Mouse (Mus musculus) left cerebral cortex, adult 11 months (tissue): Measurements from ENCODE around the gene Dicer1.
A peak's percentile ranks its signal among the peaks of the same experiment; 100 is the strongest.

Experiments used
- DNase-seq: peaks from one replicate; pipeline ENCODE4 v3.0.0; 2022; ENCODE audit warnings: low spot score

Gene Dicer1

GRCm38 (mm10) chr12:104751814-104752765 lies at the start of gene Dicer1:
Gene Dicer1 (minus strand): TSS chr12:104751952.
- DNase-seq, result peak; percentile 94

DNA sequence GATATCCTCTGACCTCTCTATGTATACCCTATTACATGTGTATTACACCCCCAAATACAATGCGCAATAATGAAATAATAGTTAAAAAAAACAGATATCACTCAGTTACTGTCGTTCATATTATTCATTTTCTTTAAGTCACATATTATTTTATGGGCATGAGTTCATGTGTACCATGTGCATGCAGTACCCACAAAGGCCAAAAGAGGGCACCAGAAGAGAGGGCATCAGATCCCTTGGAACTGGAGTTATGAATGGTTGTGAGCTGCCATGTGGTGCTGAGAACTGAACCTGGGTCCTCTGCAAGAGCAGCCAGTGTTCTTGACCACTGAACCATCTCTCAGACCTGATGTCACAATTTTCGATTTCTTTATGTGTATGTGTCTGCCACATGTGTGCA lies 47.6 kb upstream of the Dicer1 start:
- DNase-seq, result no peak

- DNase-seq, result no peak
Measured at GRCm38 (mm10) chr12:104797905-104798304, 46.2 kb upstream of the Dicer1 start.

GRCm38 (mm10) chr12:104796635-104797378 lies 45.1 kb upstream of the Dicer1 start:
- DNase-seq, result no peak

DNA sequence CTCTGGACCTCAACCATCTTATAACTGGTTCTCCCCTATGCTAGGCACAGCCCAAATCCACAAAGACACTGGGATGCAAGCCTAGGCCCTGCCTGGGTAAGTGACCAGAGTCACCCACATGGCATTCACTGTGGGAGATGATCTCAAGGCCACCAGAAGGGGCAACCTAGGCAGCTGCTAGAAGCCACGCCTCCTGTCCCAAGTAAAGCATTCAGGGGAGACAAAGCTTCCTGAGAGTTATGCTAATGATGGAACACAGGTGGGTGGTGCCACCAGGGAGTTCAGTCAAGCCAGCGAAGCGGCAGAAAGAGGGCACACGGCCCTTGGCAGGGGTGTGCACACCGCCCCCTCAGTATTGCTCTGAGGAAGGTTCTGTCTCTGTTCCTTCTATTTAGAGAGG lies 43.2 kb upstream of the Dicer1 start:
- DNase-seq, result no peak

GRCm38 (mm10) chr12:104793486-104793885 lies 41.7 kb upstream of the Dicer1 start:
- DNase-seq, result no peak

GRCm38 (mm10) chr12:104777603-104778002 lies 25.9 kb upstream of the Dicer1 start:
- DNase-seq, result no peak

DNA sequence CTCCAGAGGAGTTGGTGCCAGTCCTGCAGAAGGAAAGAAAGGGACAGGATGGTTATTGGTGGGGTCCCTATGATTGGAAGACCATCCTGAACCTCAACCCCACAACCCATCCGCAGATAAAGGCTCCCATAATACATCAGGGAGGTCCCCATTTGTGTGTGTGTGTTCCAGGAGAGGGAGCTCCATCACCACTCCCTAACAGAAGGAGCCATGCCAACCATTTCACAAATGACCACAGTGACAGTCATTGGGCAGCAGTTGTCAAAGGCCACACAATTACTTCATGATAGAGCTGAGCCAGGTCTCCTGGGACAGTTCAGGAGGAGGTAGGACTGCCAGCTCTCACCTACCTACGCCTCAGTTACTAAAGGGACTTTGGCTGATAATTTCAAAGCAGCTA lies 20.2 kb upstream of the Dicer1 start:
- no peak for DNase-seq

DNA sequence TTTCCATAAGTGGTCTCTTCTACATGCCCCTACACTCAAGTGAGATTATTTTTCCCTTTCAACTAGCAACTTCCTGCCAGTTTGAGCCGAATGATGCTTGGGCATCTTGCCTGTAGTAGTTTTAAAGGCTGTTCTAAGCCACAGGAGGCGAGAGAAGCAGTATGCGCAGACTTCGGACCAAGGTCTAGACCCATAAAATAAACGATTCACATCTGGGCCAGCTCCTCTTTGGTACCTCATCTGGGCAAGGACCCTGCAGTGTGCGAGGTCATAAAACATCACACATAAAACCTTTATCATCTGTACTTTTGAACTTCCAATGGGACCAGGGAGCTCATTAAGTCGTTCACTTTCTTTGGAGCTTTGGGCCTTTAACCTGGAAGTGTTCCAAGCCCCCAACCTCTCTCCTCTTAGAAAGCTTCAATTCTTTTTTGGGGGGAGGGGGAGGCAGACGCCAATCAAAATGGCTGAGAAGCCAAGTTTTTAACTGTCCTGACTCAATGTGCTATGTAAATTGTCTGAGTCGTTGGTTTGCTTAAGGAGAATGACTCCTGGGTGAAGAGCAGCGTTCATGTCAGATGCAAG lies 17.5 kb upstream of the Dicer1 start:
- no peak for DNase-seq

DNA sequence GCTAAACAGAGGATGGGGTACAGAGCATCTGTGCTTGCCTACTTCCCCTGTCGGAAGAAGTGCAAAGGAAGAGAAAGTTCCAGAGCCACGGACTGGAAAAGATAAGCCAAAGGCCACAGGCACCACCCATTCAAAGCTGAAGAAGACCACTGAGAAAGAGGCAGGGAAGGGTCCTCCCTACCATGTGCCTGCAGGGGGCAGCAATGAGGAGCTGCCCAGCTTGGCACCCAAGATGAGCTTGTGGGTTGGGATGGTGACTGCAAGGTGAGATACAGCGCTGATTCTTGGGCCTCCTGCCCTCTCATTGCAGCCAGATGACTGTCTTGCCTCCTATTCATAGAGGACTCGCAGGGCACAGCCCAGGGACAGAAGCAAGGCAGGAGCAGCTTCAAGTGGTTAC lies 15.4 kb upstream of the Dicer1 start:
- no peak for DNase-seq

DNA sequence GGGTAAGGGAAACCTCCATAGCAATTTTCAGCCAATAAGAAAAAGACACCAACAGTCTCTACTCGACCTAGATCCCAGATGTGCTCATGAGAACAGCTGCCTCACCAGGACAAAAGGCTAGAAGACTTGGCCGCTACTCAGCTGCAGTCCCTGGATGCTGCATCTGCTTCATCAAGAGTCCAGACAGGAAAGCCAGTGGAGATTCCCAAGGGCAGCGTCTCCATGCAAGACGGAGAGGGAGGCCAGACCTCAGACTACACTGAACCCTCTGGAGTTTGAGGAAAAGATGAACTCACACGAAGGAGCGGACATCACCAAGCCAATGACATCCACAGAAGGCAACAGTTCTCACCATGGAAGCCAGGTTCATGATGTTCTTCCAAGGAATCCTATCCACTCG lies 14.0 kb upstream of the Dicer1 start:
- no peak for DNase-seq

DNA sequence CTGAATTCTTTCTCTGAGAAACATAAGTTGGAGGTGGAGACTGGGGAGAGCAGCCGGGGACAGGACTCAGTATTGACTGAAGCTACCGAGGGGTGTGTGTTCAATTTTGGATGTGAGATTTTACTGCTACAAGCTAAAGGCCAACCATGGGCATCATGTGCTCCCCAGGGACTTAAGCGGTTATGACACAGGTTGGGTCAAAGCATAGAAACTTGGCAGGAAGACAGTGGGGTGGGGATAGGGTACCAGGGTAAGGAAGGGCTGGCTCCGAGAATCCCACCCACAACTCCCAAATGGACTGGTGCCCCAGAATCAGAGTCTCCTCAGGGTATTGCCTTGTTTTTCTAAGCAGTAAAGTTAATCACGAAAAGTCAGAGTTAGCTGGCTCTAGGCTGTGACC lies 13.4 kb upstream of the Dicer1 start:
- no peak for DNase-seq

GRCm38 (mm10) chr12:104763918-104764317 lies 12.2 kb upstream of the Dicer1 start:
- DNase-seq, result no peak

DNA sequence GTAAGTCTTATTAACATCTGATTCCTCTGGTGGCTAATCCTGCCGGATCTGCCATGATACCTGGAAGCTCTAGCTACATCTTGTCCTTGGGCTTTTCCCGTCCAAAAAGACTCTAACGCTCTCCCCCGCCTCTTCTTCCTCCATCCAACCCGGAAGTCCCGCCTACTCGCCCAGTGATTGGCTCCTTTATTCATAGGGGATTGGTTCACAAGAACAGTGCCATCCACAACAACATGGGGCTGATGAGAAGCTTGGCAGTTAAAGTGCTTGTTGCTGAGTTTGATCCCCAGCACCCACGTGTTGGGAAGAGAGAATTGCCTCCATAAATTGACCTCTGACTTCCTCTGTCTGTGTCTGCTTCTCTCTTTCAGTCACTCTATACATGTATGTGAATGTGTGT lies 9.7 kb upstream of the Dicer1 start:
- no peak for DNase-seq

DNA sequence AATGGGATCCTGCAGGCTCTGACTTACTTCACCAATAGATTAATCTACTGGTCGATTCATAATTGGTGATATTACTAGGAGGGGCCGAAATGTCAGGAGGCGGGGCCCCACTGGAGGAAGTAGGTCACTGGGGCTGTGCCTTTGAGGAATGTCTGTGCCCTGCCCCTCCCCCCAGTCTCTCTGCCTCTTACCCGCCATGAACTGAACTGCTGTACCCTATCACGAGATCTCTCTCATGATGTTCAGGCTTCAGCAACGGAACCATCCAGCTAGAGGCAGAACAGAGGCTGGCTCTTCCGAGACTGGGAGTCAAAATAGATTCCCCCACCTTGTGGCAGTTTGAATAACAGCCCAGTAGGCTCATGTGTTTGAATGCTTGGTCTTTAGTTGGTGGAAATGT lies 6.3 kb upstream of the Dicer1 start:
- DNase-seq, result no peak

DNA sequence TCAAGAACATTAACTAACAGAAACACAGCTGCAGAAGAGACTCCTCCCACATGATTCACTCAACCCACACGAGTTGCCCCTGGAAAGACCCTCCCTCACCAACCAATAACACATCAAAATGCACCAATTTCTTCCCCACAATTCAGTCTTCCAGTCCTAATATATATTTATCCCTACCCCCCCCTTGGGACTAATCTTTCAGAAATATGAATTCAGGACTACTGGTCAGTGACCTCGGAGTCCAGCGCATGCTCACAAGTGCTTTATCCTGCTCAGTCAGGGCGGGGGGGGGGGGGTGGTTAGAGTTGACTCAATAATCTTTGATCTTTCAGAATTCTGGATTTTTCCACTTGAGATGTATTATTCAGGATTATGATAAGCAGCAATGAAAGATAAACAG lies 1.9 kb upstream of the Dicer1 start:
- no peak for DNase-seq

DNA sequence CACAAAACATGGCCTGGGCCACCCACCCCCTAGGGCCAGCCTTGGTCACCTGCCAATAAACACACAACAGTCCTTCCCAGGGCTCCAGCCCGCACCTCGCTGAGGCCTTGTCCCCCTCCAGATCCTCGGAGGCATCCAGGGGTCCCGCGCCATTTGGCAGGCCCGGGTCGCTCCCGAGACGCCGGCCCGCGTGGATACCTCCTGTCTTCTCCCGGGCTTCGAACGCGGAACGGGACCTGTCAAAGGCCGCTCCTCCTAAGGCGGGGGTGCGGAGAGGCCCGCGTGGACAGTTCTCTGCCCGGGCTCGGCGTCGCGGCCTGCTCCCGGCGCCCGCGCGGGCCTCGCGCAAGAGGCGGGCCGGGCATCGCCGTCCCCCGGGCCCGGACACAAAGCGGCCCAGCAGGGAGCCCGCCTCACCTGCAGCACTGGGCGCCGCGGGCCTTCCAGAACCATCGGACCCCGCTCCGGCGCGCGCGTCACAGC lies 380 bp downstream of the Dicer1 start:
- no peak for DNase-seq

DNA sequence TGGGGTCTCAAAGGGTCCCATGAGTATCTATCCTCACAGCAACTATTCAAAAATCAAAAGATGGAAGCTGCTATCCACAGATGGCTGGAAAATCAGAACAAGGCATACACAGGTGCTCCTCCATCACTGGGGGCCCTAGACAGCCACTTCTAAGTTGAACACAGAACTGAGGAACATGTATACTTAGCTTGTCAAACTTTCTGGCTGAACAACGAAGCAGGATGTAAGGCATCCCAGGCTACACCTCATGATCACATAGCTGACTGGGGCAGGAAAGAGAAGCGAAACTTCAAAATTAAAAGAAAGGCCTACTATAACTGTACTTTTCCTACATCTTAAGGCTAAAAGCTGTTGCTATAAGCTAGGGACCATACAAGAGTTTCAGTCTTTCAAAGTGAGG lies 2.8 kb downstream of the Dicer1 start:
- no peak for DNase-seq

DNA sequence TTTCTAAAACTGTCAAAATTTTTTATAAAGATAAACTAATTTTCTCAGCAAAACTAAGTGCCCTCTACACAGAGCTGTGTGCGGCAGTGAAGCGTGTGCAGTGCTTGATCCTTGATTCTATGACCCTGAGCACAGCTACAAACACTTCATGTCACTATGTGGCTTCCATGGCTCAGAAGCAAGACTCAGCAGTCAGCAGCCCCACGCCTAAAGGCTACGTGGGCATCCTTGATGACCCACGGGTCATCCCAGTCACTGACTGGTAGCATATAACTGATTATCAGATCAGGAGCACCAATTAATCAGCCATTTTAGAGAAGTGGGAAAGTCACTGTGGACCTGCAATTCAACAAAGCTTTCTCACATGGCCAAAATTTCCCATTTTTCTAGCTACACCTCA lies 4.5 kb downstream of the Dicer1 start:
- no peak for DNase-seq

DNA sequence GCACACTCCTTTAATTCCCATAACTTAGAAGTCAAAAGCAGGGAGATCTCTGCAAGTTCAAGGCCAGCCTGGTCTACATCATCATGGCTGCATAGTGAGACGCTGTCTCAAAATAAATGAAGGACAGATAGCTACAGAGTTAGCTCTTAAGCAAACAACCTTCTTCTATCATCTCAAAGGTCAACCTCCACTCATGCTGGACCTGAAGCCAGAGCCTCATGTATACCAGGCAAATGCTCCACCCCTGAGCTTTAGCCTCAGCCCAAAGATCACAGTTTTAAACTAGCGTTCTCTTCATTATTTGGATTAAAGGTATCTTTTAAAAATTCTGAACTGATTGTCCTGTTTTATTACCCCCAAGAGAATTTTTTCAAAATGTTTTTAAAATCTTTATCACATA lies 5.2 kb downstream of the Dicer1 start:
- DNase-seq, result no peak

GRCm38 (mm10) chr12:104743687-104744086 lies 8.1 kb downstream of the Dicer1 start:
- no peak for DNase-seq

- DNase-seq, result no peak
Measured at GRCm38 (mm10) chr12:104742247-104742646, 9.5 kb downstream of the Dicer1 start.
